Mouse (Mus musculus) limb, embryonic 11.5 days (tissue): ENCODE data around the gene Gimap7. TPM values are rescaled to one million over a fixed set of nuclear protein-coding genes. Genes with fewer than 3 reads are reported as not detected.

ENCODE experiments used
- ATAC-seq: fragments of 200-750 bp; cut with Nextera tagmentation; 2 replicates; pipeline ENCODE4 v1.8.0; 2017; ENCODE audit warnings: low read depth; ENCODE audit not compliant: insufficient number of reproducible peaks, low FRiP score, low TSS enrichment
- DNase-seq: peaks from one replicate; pipeline ENCODE4 v3.0.0-alpha.2; 2015; ENCODE audit warnings: low spot score
- H3K27ac ChIP-seq: fragments of 300-500 bp; sonication (generic); replicated peaks from 2 replicates; pipeline ENCODE4 v1.5.1; 2014; ENCODE audit warnings: low read depth, mild to moderate bottlenecking, low read length
- H3K27me3 ChIP-seq: fragments of 300-500 bp; sonication (generic); 2 replicates; pipeline ENCODE4 v1.6.1; 2014; ENCODE audit warnings: mild to moderate bottlenecking, low read length, mixed read lengths; ENCODE audit not compliant: control insufficient read depth, insufficient read depth
- H3K36me3 ChIP-seq: fragments of 300-500 bp; sonication (generic); 2 replicates; pipeline ENCODE4 v1.6.1; 2014; ENCODE audit warnings: mild to moderate bottlenecking, low read length, moderate library complexity, mixed read lengths; ENCODE audit not compliant: control insufficient read depth, insufficient read depth
- H3K4me1 ChIP-seq: fragments of 300-500 bp; sonication (generic); 2 replicates; pipeline ENCODE4 v1.6.1; 2014; ENCODE audit warnings: low read length, mixed read lengths; ENCODE audit not compliant: control insufficient read depth, insufficient read depth
- H3K4me2 ChIP-seq: fragments of 300-500 bp; sonication (generic); 2 replicates; pipeline ENCODE4 v1.6.1; 2014; ENCODE audit warnings: low read depth, mild to moderate bottlenecking, moderate library complexity; ENCODE audit not compliant: severe bottlenecking
- H3K4me3 ChIP-seq: fragments of 300-500 bp; sonication (generic); 2 replicates; pipeline ENCODE4 v1.5.1; 2014; ENCODE audit warnings: low read depth, low read length
- H3K9ac ChIP-seq: fragments of 300-500 bp; sonication (generic); 2 replicates; pipeline ENCODE4 v1.6.1; 2014; ENCODE audit warnings: mild to moderate bottlenecking, low read length
- H3K9me3 ChIP-seq: fragments of 300-500 bp; sonication (generic); 2 replicates; pipeline ENCODE4 v1.6.1; 2016; ENCODE audit warnings: low read length; ENCODE audit not compliant: control insufficient read depth
- WGBS: fragments of 180-500 bp; shearing (Covaris S2); extraction: QIAGEN DNeasy Blood & Tissue Kit; methylation state at CpG from one replicate; pipeline ENCODE4 v1.1.7; 2014; 5-methylcytosine and 5-hydroxymethylcytosine counted together
- polyA plus RNA-seq: library from polyadenylated mRNA; unstranded; fragments of >200 nt; fragmentation: Nextera tagmentation; extraction: Ambion mirVana; gene quantifications from 2 replicates; pipeline ENCODE4 v1.2.1, GENCODE M21; 2014

Gimap7 gene
- polyA plus RNA-seq, result not detected in 2 replicates

DNA sequence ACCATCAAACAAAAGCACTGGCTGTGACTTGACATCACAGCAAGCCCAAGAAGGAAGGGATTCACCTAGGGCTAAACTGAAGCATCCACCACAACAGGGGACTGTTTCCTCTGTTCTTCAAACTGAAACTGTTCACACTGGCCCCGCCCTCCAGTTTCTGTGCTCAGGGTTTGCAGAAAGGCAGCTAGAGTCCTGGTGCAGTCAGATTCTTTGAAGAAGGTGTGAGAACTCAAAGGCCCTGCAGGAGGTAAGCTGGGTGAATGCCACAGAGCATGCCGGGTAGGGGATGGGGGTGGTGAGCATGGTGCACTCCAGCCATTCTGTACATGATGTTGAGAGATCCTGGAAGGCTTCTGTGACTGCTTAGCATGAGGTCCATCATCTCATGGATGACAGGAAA lies at the start of gene Gimap7, which contains the start of gene Gm28053:
TSS of gene Gimap7 (plus strand) at position 167 of the 400 bp plus-strand sequence.
TSS of gene Gm28053 (plus strand) at position 153 of the 400 bp plus-strand sequence.
- H3K9me3 ChIP-seq, result no peaks in the 10 kb centered on the region
- DNase-seq (no peak), ATAC-seq (no peak)
- H3K9ac ChIP-seq, result no peak within 1 kb of the TSS
- no peak within 1 kb of the TSS for H3K4me3 ChIP-seq
- H3K4me1 ChIP-seq, result no peaks in the 10 kb centered on the region
- no peak within 1 kb of the TSS for H3K27ac ChIP-seq
- no peaks in the 10 kb centered on the region for H3K36me3 ChIP-seq
- 42% methylated on average over 2 of the region's 2 CpGs for WGBS
- H3K4me2 ChIP-seq, result no peak within 1 kb of the TSS
- no peaks in the 10 kb centered on the region for H3K27me3 ChIP-seq

DNA sequence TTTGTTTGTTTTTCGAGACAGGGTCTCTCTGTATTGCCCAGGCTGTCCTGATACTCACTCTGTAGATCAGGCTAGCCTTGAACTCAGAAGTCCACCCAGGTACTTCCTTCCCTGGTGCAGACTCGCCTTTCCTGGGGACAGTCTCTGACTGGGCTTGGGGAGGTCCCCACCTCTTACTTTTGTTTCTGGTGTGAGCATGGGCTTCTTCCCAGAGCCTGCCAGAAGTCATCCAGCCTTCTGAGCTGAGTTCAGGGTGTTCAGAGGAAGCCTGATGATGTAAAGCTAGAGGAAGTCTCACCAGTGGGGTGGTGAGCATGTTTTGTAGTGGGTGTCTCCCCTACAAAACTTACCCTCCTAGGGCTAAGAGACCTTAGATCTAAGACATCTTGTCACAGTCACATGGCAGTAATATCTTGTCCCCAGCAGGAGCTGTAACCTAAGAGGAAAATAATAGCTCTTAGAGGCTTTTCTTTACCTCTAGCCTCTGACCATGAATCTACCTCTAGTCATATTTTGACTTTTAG lies 48.9 kb upstream of the Gimap7 start:
- no peaks in the 10 kb centered on the region for H3K4me1 ChIP-seq
- H3K36me3 ChIP-seq, result no peaks in the 10 kb centered on the region
- no peak overlapping the region for H3K4me3 ChIP-seq
- no peak for DNase-seq
- no peaks in the 10 kb centered on the region for H3K27me3 ChIP-seq
- no peaks in the 10 kb centered on the region for H3K9me3 ChIP-seq
- WGBS, result 66% methylated on average over 2 of the region's 2 CpGs
- H3K9ac ChIP-seq, result no peak overlapping the region
- no peak overlapping the region for H3K27ac ChIP-seq
- no peak overlapping the region for H3K4me2 ChIP-seq
- ATAC-seq, result no peak

DNA sequence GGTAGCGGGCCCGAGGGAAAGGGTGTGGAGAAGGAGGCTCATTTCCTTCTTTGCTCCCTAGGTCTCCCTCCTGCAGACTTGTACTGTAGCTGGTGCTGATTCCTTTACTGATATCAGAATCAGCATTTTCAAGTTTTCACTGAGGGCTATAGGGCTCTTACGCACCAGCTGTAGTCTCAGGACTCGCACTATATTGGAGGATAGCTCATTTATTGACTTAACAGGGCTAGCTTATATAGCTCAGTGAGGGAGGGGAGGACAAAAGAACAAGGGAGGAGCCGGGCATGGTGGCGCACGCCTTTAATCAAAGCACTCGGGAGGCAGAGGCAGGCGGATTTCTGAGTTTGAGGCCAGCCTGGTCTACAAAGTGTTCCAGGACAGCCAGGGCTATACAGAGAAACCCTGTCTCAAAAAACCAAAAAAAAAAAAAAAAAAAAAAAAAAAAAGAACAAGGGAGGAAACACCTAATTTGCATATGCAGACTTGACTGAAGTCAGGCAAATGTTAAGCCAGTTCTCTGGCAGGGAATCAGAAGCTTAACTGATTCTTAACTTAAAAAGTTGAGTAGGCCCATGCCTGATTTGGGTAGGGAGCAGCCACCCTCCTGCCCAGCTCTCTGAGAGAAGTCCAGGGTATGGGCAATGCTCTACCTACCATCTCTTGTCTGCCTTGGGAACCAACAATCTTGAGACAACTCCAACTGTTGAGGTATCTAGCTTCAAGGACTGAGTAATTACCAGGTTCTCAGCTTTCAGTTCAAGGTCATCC lies 43.9 kb upstream of the Gimap7 start:
- H3K4me2 ChIP-seq, result no peak overlapping the region
- H3K4me3 ChIP-seq, result no peak overlapping the region
- DNase-seq, result no peak
- WGBS, result 91% methylated on average over 9 of the region's 9 CpGs
- no peaks in the 10 kb centered on the region for H3K27me3 ChIP-seq
- H3K4me1 ChIP-seq, result no peaks in the 10 kb centered on the region; the same call in 1 of the 2 replicates
- no peak overlapping the region for H3K9ac ChIP-seq
- H3K9me3 ChIP-seq, result no peaks in the 10 kb centered on the region
- ATAC-seq, result no peak
- H3K36me3 ChIP-seq, result no peaks in the 10 kb centered on the region
- H3K27ac ChIP-seq, result no peak overlapping the region

DNA sequence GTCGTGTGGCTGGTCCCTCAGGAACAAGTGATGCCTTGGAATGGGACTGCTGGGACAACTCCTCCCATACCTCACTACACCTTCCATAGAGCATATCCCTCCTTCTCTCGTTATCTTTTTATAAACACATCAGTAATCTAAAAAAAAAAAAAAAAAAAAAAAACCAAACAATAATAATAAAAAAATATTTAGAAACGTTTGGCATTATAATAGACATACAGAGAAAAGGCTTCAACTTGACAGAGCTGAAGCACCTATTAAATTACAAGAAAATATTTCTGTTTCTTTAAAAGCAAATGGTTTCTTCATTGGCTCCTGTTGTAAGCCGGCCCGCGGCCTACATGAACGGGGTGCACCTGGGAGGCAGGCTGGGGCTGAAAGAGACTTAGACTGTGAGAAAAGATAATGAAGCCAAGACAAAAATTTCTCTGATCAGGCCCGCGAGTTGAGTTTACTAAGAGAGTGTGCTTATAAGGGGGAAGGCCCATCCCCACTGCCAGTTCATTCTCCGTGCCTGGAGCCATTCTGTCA lies 43.0 kb upstream of the Gimap7 start:
- DNase-seq, result no peak
- Histone ChIP-seq H3K9me3 (no peaks in the 10 kb centered on the region), H3K36me3 (no peaks in the 10 kb centered on the region), H3K4me3 (no peak overlapping the region), H3K27ac (no peak overlapping the region), H3K9ac (no peak overlapping the region), H3K27me3 (no peaks in the 10 kb centered on the region), H3K4me2 (peak overlapping the region; percentile 21; the same call in 1 of the 2 replicates), H3K4me1 (no peaks in the 10 kb centered on the region; the same call in 1 of the 2 replicates)
- no peak for ATAC-seq
- WGBS, result 52% methylated on average over 10 of the region's 10 CpGs

DNA sequence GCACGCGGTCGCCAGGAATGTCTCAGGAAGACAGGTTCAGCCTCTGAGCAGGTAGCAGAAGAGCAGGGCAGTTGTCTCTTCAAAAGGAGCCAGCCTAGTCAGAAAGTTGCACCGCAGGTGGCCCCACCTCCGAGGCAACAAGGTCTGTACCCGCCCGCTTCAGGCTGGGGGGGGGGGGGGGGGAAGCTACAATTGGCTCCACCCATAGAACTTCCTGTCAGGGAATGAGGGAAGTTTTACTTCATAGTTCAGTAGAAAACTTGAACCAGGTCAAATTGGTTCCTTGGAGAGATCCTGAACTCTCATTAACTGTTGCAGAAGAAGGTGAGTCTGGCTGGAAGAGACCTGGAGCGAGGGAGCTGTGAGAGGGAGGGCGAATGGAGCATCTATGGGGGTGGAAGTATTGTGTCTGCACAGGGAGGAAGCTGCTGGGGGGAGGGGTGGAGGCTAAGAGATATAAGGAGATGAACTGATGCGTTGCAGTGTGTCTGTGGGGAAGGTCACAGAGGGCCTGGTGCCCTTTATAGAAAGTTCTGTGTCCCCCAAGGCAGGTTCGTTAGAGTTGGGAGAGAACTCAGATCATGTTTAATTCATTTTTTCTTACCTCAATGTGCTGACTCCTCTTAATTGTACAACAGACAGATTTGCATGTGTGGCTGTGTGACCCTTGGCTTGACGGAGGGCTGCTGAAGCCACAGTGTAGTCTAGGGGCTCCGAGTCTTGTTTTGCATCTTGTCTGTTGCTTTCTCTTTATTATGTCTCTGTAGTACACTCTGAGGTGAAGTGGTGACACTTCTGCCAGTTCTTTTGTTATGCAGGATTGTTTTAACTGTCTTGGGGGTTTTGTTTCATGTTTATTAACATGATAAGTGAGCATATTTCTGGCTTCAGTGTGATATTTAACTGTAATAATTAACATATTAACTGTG lies 42.2 kb upstream of the Gimap7 start, which contains the start of gene Gimap9:
TSS of gene Gimap9 (plus strand) at position 199 of the 929 bp plus-strand sequence.
- no peaks in the 10 kb centered on the region for H3K36me3 ChIP-seq
- H3K27ac ChIP-seq, result no peak within 1 kb of the TSS
- no peak within 1 kb of the TSS for H3K9ac ChIP-seq
- no peaks in the 10 kb centered on the region; the same call in 1 of the 2 replicates for H3K4me1 ChIP-seq
- no peak within 1 kb of the TSS for H3K4me3 ChIP-seq
- ATAC-seq, result no peak
- WGBS, result 32% methylated on average over 12 of the region's 13 CpGs
- no peaks in the 10 kb centered on the region for H3K27me3 ChIP-seq
- DNase-seq, result peak; percentile 39
- H3K9me3 ChIP-seq, result no peaks in the 10 kb centered on the region
- H3K4me2 ChIP-seq, result peak within 1 kb of the TSS; percentile 21; the same call in 1 of the 2 replicates

DNA sequence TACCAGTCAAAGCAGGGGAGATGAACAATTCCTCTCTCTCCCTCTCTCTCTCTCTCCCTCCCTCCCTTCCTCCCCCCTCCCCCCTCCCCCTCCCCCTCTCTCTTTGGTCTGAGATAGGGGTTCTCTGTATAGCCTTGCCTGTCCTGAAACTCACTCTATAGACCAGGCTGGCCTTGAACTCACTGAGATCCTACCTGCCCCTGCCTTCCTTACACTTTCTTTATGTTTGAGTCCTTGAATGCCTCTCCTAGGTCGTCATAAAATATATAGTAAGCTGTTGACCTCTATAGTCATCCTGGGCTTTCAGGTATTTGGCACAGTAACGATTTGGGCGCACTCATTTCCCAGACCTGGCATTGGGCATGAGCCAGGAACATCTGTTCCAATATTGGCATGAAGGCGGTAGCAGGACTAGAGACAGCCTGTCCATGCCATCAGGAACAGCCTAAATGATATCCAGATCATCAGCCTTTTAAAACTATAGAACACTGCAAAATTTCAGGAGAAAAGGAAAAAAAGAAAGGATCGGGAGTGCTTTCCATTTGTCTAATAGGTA lies 41.5 kb upstream of the Gimap7 start:
- no peak for ATAC-seq
- no peak overlapping the region for H3K4me3 ChIP-seq

DNA sequence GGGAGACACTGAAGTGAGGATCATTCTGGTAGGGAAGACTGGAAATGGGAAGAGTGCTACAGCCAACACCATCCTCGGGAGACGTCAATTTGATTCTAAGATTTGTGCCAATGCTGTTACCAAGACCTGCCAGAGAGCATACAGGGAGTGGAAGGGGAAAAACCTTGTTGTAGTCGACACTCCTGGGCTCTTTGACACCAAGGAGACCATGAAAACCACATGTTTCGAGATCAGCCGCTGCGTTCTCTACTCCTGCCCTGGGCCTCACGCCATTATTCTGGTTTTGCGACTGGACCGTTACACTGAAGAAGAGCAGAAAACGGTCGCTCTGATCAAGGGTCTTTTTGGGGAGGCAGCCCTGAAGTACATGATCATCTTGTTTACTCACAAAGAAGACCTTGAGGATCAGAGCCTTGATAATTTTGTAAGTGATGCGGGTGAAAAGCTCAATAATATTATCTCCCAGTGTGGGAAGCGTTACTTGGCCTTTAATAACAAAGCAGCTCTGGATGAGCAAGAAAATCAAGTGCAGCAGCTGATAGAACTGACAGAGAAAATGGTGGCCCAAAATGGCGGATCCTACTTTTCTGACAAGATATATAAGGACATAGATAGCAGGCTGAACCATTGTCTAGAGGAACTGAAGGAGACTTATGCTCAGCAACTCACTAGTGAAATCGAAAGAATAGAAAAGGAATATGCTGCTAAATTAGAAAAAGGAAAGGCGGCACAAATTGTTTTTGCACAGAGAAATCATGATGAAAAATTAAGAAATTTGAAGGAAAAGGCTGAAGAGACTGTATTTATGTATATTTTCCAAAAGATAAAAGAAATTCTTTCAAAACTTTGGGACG lies 40.7 kb upstream of the Gimap7 start:
- Histone ChIP-seq H3K27ac (no peak overlapping the region), H3K4me2 (no peak overlapping the region), H3K36me3 (no peaks in the 10 kb centered on the region), H3K9me3 (no peaks in the 10 kb centered on the region), H3K4me1 (no peaks in the 10 kb centered on the region; the same call in 1 of the 2 replicates), H3K27me3 (no peaks in the 10 kb centered on the region), H3K4me3 (no peak overlapping the region), H3K9ac (no peak overlapping the region)
- no peak for DNase-seq
- 91% methylated on average over 17 of the region's 17 CpGs for WGBS
- no peak for ATAC-seq

More for the DNA sequence above, 41.5 kb upstream of the Gimap7 start:
- 82% methylated on average over 5 of the region's 5 CpGs for WGBS
- Histone ChIP-seq H3K27ac (no peak overlapping the region), H3K27me3 (no peaks in the 10 kb centered on the region), H3K36me3 (no peaks in the 10 kb centered on the region), H3K9me3 (no peaks in the 10 kb centered on the region), H3K9ac (no peak overlapping the region), H3K4me1 (no peaks in the 10 kb centered on the region; the same call in 1 of the 2 replicates), H3K4me2 (no peak overlapping the region)
- DNase-seq, result no peak
